Mouse (Mus musculus) limb, embryonic 11.5 days (tissue): ENCODE data around the gene Camk1d. TPM values are rescaled to one million over a fixed set of nuclear protein-coding genes. Genes with fewer than 3 reads are reported as not detected.
A peak's percentile ranks its signal among the peaks of the same experiment; 100 is the strongest.

Experiments
- ATAC-seq: fragments of 200-750 bp; cut with Nextera tagmentation; 2 replicates; pipeline ENCODE4 v1.8.0; 2017; ENCODE audit warnings: low read depth; ENCODE audit not compliant: insufficient number of reproducible peaks, low FRiP score, low TSS enrichment
- DNase-seq: peaks from one replicate; pipeline ENCODE4 v3.0.0-alpha.2; 2015; ENCODE audit warnings: low spot score
- H3K27ac ChIP-seq: fragments of 300-500 bp; sonication (generic); replicated peaks from 2 replicates; pipeline ENCODE4 v1.5.1; 2014; ENCODE audit warnings: low read depth, mild to moderate bottlenecking, low read length
- H3K27me3 ChIP-seq: fragments of 300-500 bp; sonication (generic); 2 replicates; pipeline ENCODE4 v1.6.1; 2014; ENCODE audit warnings: mild to moderate bottlenecking, low read length, mixed read lengths; ENCODE audit not compliant: control insufficient read depth, insufficient read depth
- H3K36me3 ChIP-seq: fragments of 300-500 bp; sonication (generic); 2 replicates; pipeline ENCODE4 v1.6.1; 2014; ENCODE audit warnings: mild to moderate bottlenecking, low read length, moderate library complexity, mixed read lengths; ENCODE audit not compliant: control insufficient read depth, insufficient read depth
- H3K4me1 ChIP-seq: fragments of 300-500 bp; sonication (generic); 2 replicates; pipeline ENCODE4 v1.6.1; 2014; ENCODE audit warnings: low read length, mixed read lengths; ENCODE audit not compliant: control insufficient read depth, insufficient read depth
- H3K4me2 ChIP-seq: fragments of 300-500 bp; sonication (generic); 2 replicates; pipeline ENCODE4 v1.6.1; 2014; ENCODE audit warnings: low read depth, mild to moderate bottlenecking, moderate library complexity; ENCODE audit not compliant: severe bottlenecking
- H3K4me3 ChIP-seq: fragments of 300-500 bp; sonication (generic); 2 replicates; pipeline ENCODE4 v1.5.1; 2014; ENCODE audit warnings: low read depth, low read length
- H3K9ac ChIP-seq: fragments of 300-500 bp; sonication (generic); 2 replicates; pipeline ENCODE4 v1.6.1; 2014; ENCODE audit warnings: mild to moderate bottlenecking, low read length
- H3K9me3 ChIP-seq: fragments of 300-500 bp; sonication (generic); 2 replicates; pipeline ENCODE4 v1.6.1; 2016; ENCODE audit warnings: low read length; ENCODE audit not compliant: control insufficient read depth
- WGBS: fragments of 180-500 bp; shearing (Covaris S2); extraction: QIAGEN DNeasy Blood & Tissue Kit; methylation state at CpG from one replicate; pipeline ENCODE4 v1.1.7; 2014; 5-methylcytosine and 5-hydroxymethylcytosine counted together
- polyA plus RNA-seq: library from polyadenylated mRNA; unstranded; fragments of >200 nt; fragmentation: Nextera tagmentation; extraction: Ambion mirVana; gene quantifications from 2 replicates; pipeline ENCODE4 v1.2.1, GENCODE M21; 2014

Camk1d gene
- 0.92 and 1.2 TPM in 2 replicates for polyA plus RNA-seq

DNA sequence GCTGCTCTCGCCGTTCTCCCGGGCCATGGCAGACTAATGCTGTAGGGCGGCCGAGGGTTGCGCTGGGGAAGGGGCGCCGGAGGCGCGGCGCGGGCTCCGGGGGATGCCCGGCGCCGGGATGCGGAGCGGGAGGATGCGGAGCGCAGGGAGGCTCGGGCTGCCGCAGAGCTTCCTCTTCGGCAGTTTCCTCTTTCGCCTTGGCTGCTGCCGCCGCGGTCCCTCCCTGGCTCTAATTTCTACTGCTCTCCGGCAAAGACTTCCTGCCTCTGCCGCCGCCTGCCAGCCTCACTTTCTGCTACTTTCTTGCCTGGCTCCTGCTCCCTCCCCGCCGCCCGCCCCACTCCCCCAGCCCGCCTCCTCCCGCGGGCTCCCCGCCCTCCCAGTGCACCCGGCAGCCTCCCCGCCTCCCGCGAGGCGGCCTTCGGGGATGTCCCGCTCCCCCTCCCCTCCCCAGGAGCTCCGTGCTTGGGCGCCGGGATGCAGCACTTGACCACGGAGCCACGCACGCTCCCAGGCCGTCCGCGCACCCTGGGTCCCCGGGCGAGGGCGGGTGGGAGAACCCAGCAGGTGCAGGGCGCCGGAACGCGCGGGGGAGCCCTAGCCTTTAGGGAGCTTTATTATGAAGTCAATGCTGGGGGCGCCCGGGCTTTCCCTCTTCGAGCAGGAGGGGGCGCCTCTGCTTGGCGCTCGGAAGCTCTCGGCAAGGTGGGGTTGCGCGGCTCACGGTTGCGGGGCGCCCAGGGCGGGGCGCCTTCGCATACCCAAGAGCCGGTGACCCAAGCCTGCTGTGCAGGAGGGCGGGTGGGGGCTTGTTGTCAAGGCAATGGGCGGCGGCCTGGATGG, at the start of gene Camk1d:
Camk1d (minus strand) TSS at position 305 of the 843 bp plus-strand sequence.
- peak; percentile 74; the same call in 1 of the 2 replicates for ATAC-seq
- Histone ChIP-seq H3K27ac (no peak within 1 kb of the TSS), H3K27me3 (peaks cover 17% of the 10 kb centered on the region)

DNA sequence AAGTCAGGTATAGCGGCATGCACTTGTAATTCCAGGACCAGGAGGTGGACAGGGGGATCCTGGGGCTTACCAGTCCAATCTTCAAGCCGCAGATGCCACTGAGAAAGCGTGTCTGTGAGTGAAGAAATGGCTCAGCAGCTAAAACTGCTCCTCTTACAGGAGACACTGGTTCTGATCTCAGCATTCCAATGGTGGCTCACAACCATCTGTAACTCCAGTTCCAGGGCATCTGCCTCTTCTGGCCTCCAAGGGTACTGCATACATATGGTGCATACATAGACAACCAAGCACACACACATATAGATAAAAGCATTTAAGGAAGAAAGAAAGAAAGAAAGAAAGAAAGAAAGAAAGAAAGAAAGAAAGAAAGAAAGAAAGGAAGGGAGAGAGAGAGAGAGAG, 47.7 kb upstream of the Camk1d start:
- DNase-seq: no peak
- 92% methylated on average over 3 of the region's 3 CpGs for WGBS
- Histone ChIP-seq H3K4me2 (no peak overlapping the region), H3K36me3 (no peaks in the 10 kb centered on the region), H3K4me1 (no peaks in the 10 kb centered on the region), H3K9me3 (no peaks in the 10 kb centered on the region), H3K27ac (no peak overlapping the region), H3K4me3 (no peak overlapping the region), H3K9ac (no peak overlapping the region), H3K27me3 (no peaks in the 10 kb centered on the region)
- ATAC-seq: no peak

More for the DNA sequence above, at the start of gene Camk1d:
- Histone ChIP-seq H3K36me3 (no peaks in the 10 kb centered on the region), H3K4me1 (peaks cover 5% of the 10 kb centered on the region), H3K9me3 (no peaks in the 10 kb centered on the region), H3K9ac (peak within 1 kb of the TSS; percentile 49), H3K4me3 (peak within 1 kb of the TSS; percentile 62), H3K4me2 (peak within 1 kb of the TSS; percentile 99)
- under 1% methylated on average over 67 of the region's 80 CpGs for WGBS
- peak; percentile 83 for DNase-seq

DNA sequence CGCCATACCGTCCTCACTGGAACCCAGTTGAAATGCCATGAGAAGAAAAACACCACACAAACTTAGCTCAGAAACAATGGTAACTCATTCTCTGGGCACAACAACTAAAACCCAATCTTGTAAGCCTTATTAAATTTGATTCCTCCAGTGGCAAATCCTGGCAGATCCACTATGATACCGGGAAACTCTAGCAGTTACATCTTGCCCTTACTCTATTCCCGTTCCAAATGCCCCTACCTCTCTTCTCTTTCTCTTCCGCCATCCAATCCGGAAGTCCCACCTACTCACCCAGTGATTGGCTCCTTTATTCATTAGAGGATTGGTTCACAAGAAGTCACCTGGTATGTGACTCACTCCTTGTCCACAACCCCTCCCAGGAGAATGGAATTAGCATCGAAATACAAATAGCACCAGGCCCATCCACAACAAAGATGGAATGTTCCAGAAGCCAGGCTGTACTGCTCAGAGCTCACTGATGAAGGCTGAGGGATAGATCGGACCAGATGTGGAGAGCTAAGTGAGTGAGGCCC, 46.2 kb upstream of the Camk1d start:
- no peak for ATAC-seq

DNA sequence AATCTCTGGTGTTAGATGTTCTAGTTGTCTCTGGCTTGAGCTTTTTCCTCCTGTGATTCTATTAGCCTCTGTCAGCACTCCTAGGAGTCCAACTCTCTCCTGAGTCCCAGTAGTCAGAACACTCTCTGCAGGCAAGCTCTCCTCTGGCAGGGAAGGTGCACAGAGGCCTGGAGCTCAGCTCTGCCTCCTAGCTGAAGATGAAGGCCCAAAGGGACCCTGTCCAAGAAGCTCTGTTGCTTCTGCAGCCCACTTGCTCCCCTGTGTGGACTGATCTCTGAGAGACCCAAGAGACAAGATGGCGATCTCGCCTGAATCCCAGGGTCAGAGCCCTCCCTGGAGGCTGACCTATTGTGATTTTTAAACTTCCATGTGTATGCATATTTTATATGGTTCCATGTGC, 44.3 kb upstream of the Camk1d start:
- Histone ChIP-seq H3K4me1 (no peaks in the 10 kb centered on the region), H3K4me3 (no peak overlapping the region), H3K36me3 (no peaks in the 10 kb centered on the region), H3K9me3 (no peaks in the 10 kb centered on the region), H3K27ac (no peak overlapping the region), H3K9ac (no peak overlapping the region), H3K4me2 (no peak overlapping the region), H3K27me3 (no peaks in the 10 kb centered on the region)
- 88% methylated on average over 2 of the region's 2 CpGs for WGBS
- DNase-seq (no peak), ATAC-seq (no peak)

More for the DNA sequence above, 46.2 kb upstream of the Camk1d start:
- Histone ChIP-seq H3K36me3 (no peaks in the 10 kb centered on the region), H3K4me3 (no peak overlapping the region), H3K27ac (no peak overlapping the region), H3K9ac (no peak overlapping the region), H3K4me2 (no peak overlapping the region), H3K4me1 (no peaks in the 10 kb centered on the region), H3K27me3 (no peaks in the 10 kb centered on the region), H3K9me3 (no peaks in the 10 kb centered on the region)
- no peak for DNase-seq
- 93% methylated on average over 8 of the region's 8 CpGs for WGBS

DNA sequence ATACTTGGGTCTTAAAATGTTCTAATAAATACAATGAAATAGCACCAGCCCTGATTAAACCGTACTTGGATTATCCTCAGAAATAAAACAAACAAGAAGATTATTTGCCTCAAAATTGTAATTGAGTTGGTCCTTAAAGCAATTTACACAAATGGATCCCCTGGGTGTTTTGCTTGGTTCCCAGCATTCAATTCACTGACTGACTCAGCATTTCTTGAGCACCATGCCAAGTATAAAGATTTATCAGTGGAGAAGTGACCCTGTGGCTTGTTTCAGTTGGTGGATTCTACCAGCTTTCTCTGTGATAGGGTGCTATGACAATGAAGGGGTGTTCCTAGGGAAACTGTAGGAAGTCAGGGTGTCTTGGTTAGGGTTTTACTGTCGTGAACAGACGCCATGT, 36.6 kb upstream of the Camk1d start:
- H3K9me3 ChIP-seq: no peaks in the 10 kb centered on the region
- H3K36me3 ChIP-seq: no peaks in the 10 kb centered on the region
- no peaks in the 10 kb centered on the region for H3K27me3 ChIP-seq
- ATAC-seq: no peak
- H3K4me2 ChIP-seq: no peak overlapping the region
- no peak for DNase-seq
- no peaks in the 10 kb centered on the region for H3K4me1 ChIP-seq
- no peak overlapping the region for H3K9ac ChIP-seq
- H3K27ac ChIP-seq: no peak overlapping the region
- 91% methylated on average over 3 of the region's 3 CpGs for WGBS
- H3K4me3 ChIP-seq: no peak overlapping the region

DNA sequence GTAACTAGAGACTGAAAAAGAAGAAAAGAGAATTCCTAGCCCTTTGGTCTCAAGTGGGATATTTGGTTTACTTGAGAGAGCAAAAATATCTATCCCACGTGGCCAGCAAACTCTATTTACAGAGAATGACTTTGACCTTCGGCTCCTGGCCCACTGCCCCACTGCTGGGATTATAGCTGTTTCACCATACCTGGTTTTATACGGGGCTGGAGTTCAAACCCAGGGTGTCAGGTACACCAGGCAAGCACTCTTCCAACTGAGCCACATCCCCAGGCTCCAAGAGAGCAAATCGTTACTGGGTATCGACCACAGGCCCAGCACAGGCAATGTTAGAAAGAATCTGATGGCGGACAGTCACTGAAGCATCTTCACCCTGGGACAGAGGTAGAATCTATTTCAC, 34.9 kb upstream of the Camk1d start:
- DNase-seq (no peak), ATAC-seq (no peak)
- Histone ChIP-seq H3K27me3 (no peaks in the 10 kb centered on the region), H3K9ac (no peak overlapping the region), H3K36me3 (no peaks in the 10 kb centered on the region), H3K4me1 (no peaks in the 10 kb centered on the region), H3K4me2 (no peak overlapping the region), H3K4me3 (no peak overlapping the region), H3K9me3 (no peaks in the 10 kb centered on the region), H3K27ac (no peak overlapping the region)
- 81% methylated on average over 6 of the region's 6 CpGs for WGBS

DNA sequence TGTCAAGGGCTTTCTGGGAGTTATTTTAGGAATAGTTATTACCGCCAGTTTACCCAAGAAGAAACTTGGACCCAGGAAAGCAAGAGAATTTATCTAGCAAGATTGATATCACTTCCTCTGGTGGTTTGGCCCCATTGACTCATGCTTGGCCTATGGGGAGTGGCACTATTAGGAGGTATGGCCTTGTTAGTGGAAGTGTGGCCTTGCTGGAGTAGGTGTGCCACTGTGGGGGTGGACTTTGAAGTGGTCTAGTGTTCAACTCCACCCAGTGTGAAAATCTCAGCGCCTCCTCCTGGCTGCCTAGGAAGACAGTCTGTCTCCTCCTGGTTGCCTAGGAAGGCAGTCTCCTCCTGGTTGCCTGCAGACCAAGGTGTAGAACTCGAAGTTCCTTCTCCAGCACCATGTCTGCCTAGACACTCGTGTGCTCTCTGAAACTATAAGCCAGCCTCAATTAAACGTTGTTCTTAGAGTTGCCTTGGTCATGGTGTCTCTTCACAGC, 33.3 kb upstream of the Camk1d start:
- Histone ChIP-seq H3K9ac (no peak overlapping the region), H3K4me2 (no peak overlapping the region), H3K9me3 (no peaks in the 10 kb centered on the region), H3K4me3 (no peak overlapping the region), H3K27me3 (no peaks in the 10 kb centered on the region), H3K4me1 (no peaks in the 10 kb centered on the region), H3K36me3 (no peaks in the 10 kb centered on the region), H3K27ac (no peak overlapping the region)
- no peak for ATAC-seq
- no peak for DNase-seq
- WGBS: 83% methylated on average over 5 of the region's 5 CpGs

DNA sequence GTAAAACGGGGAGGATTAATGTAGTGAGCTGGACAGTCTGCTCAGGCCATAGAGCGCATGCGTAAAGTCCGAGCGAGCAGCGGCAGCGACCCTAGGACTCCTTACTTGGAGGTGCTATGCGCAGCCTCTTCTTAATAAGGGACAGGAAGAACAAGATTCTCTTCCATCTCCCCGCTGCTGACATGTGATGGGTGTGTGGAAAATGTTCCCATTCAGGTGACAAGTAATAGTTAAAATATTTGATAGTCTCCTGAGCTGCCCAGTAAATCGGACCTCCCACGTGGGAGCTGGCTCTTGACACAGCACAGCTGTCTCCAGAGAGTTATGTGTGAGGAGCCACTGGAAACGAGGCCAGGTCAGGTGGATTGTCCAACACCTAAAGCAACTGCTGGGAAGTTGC, 32.2 kb upstream of the Camk1d start:
- H3K9me3 ChIP-seq: no peaks in the 10 kb centered on the region
- H3K4me3 ChIP-seq: no peak overlapping the region
- no peaks in the 10 kb centered on the region for H3K4me1 ChIP-seq
- no peak overlapping the region for H3K27ac ChIP-seq
- H3K27me3 ChIP-seq: no peaks in the 10 kb centered on the region
- 63% methylated on average over 12 of the region's 12 CpGs for WGBS
- no peak overlapping the region for H3K4me2 ChIP-seq
- DNase-seq: no peak
- no peaks in the 10 kb centered on the region for H3K36me3 ChIP-seq
- no peak overlapping the region for H3K9ac ChIP-seq
- ATAC-seq: no peak
